Mouse (Mus musculus) liver, embryonic 14.5 days (tissue): ENCODE data around the gene Laptm5.

ENCODE experiments used
- CTCF ChIP-seq: IDR thresholded peaks from 2 replicates; pipeline ENCODE4 v1.5.1; 2016; ENCODE audit warnings: antibody characterized with exemption, low read depth, control low read depth
- EP300 ChIP-seq: IDR thresholded peaks from 2 replicates; pipeline ENCODE4 v1.6.1; 2016; ENCODE audit warnings: antibody characterized with exemption, low read depth

DNA sequence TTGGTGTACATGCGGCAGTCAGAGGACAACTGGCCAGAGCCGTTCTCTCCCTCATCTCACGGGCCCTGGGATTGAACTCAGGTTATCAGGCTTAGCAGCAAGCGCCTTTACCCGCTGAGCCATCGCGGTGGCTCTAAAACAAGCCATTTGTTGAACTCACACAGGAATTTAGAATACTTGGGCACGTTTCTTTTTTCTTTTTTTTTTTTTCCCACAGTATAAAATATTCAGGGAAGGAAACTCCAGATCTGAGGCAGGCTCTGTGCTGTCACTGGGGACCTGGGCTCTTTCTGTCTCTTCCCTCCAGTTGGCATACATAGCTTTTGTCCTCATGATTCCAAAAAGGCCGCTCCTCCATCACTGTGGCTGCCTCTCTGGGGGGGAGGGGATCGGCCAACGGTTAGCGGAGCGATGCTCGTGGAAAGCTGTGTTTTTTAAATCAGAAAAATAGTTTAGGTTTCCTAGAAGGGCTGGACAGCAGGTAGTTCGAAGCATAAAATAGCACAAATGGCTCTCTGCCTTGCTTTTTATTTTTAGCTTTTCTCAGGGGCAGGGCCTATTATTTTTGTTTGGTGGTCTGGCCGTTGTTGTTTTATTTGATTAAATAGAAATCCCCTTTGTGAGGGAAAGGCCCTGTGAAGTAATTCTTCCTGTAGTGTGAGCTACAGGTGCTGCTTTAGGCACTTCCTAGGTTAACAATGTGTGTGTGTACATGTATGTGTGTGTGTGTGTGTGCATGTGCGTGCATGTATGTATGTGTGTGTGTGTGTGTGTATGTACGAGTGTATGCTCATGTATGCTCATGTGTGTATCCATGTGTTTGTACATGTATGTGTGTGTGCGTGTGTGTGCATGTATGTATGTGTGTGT, 5.5 kb upstream of the Laptm5 start:
- TF ChIP-seq EP300 = no peak
- TF ChIP-seq CTCF = no peak
